Mouse (Mus musculus) heart, embryonic 13.5 days (tissue): Measurements from ENCODE around the gene Gxylt2. TPM values are rescaled to one million over a fixed set of nuclear protein-coding genes. Genes with fewer than 3 reads are reported as not detected.

Experiments
- ATAC-seq: fragments of 200-750 bp; cut with Nextera tagmentation; 2 replicates; pipeline ENCODE4 v1.8.0; 2017; ENCODE audit warnings: moderate TSS enrichment; ENCODE audit not compliant: insufficient number of reproducible peaks, low FRiP score, low TSS enrichment; ENCODE audit errors: extremely low read depth
- H3K27ac ChIP-seq: fragments of 300-500 bp; sonication (generic); replicated peaks from 2 replicates; pipeline ENCODE4 v1.5.1; 2015; ENCODE audit warnings: moderate library complexity, mild to moderate bottlenecking, inconsistent platforms
- H3K27me3 ChIP-seq: fragments of 300-500 bp; sonication (generic); replicated peaks from 2 replicates; pipeline ENCODE4 v1.6.1; 2015; ENCODE audit warnings: mild to moderate bottlenecking, inconsistent platforms
- H3K36me3 ChIP-seq: fragments of 300-500 bp; sonication (generic); 2 replicates; pipeline ENCODE4 v1.6.1; 2015; ENCODE audit warnings: mild to moderate bottlenecking, inconsistent platforms
- H3K4me1 ChIP-seq: fragments of 300-500 bp; sonication (generic); 2 replicates; pipeline ENCODE4 v1.6.1; 2015; ENCODE audit warnings: inconsistent platforms
- H3K4me2 ChIP-seq: fragments of 300-500 bp; sonication (generic); 2 replicates; pipeline ENCODE4 v1.6.1; 2015; ENCODE audit warnings: inconsistent platforms, mild to moderate bottlenecking, moderate library complexity
- H3K4me3 ChIP-seq: fragments of 300-500 bp; sonication (generic); 2 replicates; pipeline ENCODE4 v1.5.1; 2015; ENCODE audit warnings: moderate library complexity, mild to moderate bottlenecking, inconsistent platforms
- H3K9ac ChIP-seq: fragments of 300-500 bp; sonication (generic); 2 replicates; pipeline ENCODE4 v1.6.1; 2015; ENCODE audit warnings: inconsistent platforms, mild to moderate bottlenecking, moderate library complexity
- H3K9me3 ChIP-seq: fragments of 300-500 bp; sonication (generic); 2 replicates; pipeline ENCODE4 v1.6.1; 2016; ENCODE audit warnings: inconsistent platforms
- WGBS: fragments of 180-500 bp; shearing (Covaris S2); methylation state at CpG from one replicate; pipeline ENCODE4 v1.1.7; 2015; ENCODE audit warnings: mixed read lengths; 5-methylcytosine and 5-hydroxymethylcytosine counted together
- polyA plus RNA-seq: library from polyadenylated mRNA; unstranded; fragments of >200 nt; fragmentation: Nextera tagmentation; extraction: Ambion mirVana; gene quantifications from 2 replicates; pipeline ENCODE4 v1.2.1, GENCODE M21; 2015

Gxylt2 gene
- polyA plus RNA-seq, 1 experiment from 2014 or later, result 3.3 TPM

- peaks cover 9% of the 10 kb centered on the region; the same call in 1 of the 2 replicates for H3K4me1 ChIP-seq
These were observed 124.0 kb downstream of the Gxylt2 start for GRCm38 (mm10) chr6:100828565-100828964.

GRCm38 (mm10) chr6:100829770-100830169 is 125.2 kb downstream of the Gxylt2 start:
- H3K27ac ChIP-seq, result no peak overlapping the region
- H3K9ac ChIP-seq, result no peak overlapping the region
- ATAC-seq, result no peak
- H3K4me2 ChIP-seq, result no peak overlapping the region
- peaks cover 7% of the 10 kb centered on the region for H3K4me1 ChIP-seq
- no peak overlapping the region for H3K4me3 ChIP-seq
- H3K9me3 ChIP-seq, result no peaks in the 10 kb centered on the region
- H3K27me3 ChIP-seq, result no peaks in the 10 kb centered on the region
- H3K36me3 ChIP-seq, result 0 out of 2 replicates have a peak, but pooled peaks cover 2% of the 10 kb centered on the region
- 68% methylated on average over 5 of the region's 5 CpGs for WGBS

More at GRCm38 (mm10) chr6:100828565-100828964, 124.0 kb downstream of the Gxylt2 start:
- Histone ChIP-seq H3K36me3 (no peaks in the 10 kb centered on the region), H3K4me3 (no peak overlapping the region), H3K9me3 (no peaks in the 10 kb centered on the region), H3K9ac (no peak overlapping the region), H3K27me3 (no peaks in the 10 kb centered on the region), H3K4me2 (no peak overlapping the region), H3K27ac (no peak overlapping the region)
- WGBS, result 88% methylated on average over 7 of the region's 7 CpGs
- no peak for ATAC-seq

DNA sequence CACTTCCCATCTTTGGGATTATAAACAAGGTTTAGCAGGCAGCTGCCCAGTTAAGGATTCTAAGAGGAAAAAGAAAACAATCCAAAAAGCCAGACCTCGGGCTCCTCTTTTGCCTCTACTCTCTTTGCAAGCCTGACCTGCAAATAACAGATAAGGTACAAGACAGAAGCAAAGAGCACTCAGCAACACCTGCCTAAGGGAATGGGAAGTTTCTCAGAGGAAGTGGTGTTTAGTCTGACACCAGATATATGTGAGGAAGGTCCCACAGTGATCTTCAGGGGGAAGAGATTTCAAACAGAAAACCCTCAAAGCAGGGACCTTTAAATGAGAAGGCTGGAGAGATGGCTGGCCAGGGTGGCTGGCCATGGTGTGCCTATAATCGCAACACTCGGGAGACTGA is 126.7 kb downstream of the Gxylt2 start:
- H3K4me2 ChIP-seq, result no peak overlapping the region
- no peak overlapping the region for H3K9ac ChIP-seq
- H3K36me3 ChIP-seq, result peaks cover 15% of the 10 kb centered on the region
- no peaks in the 10 kb centered on the region for H3K27me3 ChIP-seq
- H3K4me1 ChIP-seq, result peaks cover 19% of the 10 kb centered on the region
- no peak overlapping the region for H3K4me3 ChIP-seq
- H3K9me3 ChIP-seq, result no peaks in the 10 kb centered on the region
- ATAC-seq, result no peak
- WGBS, result 67% methylated on average over 3 of the region's 3 CpGs
- H3K27ac ChIP-seq, result no peak overlapping the region

DNA sequence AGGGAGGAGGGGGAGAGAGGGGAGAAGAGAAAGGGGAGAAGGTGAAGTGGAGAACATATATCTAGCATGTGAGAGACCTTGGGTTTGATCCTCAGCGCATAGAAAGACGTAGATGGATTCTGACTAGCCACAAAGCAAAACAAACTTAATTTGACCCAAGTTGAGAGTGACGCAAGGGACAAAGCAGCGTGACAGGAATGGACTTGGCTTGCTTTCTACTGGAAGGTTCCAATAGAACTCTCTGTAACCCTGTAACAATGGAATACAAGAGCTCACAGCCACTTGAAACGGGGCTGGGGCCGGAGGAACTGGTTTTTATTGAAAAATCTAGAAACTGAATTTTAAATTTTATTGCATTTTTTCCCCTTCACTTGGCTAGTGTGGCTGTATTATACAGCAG is 127.2 kb downstream of the Gxylt2 start:
- Histone ChIP-seq H3K36me3 (peaks cover 20% of the 10 kb centered on the region), H3K27me3 (no peaks in the 10 kb centered on the region), H3K9ac (no peak overlapping the region), H3K27ac (no peak overlapping the region), H3K4me1 (peaks cover 21% of the 10 kb centered on the region), H3K4me3 (no peak overlapping the region), H3K4me2 (no peak overlapping the region), H3K9me3 (no peaks in the 10 kb centered on the region)
- ATAC-seq, result no peak
- 90% methylated on average over 6 of the region's 6 CpGs for WGBS

DNA sequence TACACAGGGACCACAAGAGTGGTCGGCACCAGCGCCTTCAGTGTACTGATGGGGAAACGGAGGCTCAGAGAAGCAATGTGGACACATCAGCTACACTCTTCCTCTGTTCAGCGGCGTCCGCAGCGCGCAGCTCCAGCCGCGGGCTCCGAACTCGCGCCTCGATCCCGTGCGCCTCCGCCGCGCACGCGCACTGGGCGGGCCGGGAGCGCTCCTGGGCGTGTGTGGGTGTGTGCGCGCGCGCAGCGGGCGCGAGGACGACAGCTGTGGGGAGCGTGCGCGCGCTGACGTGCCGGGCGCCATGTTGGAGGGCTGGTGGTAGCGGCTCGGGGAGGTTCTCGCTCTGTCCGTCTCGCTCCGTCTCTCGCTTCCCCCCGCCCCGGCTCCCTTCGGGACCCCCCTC is 128.8 kb downstream of the Gxylt2 start, which contains the start of gene Ppp4r2:
TSS of gene Ppp4r2 (plus strand) at position 268 of the 400 bp plus-strand sequence.
- H3K9me3 ChIP-seq, result no peaks in the 10 kb centered on the region
- peak within 1 kb of the TSS; percentile 90 for H3K27ac ChIP-seq
- peak within 1 kb of the TSS; percentile 83 for H3K4me3 ChIP-seq
- H3K36me3 ChIP-seq, result peaks cover 36% of the 10 kb centered on the region
- H3K9ac ChIP-seq, result peak within 1 kb of the TSS; percentile 97
- no peaks in the 10 kb centered on the region for H3K27me3 ChIP-seq
- H3K4me2 ChIP-seq, result peak within 1 kb of the TSS; percentile 71
- under 1% methylated on average over 36 of the region's 50 CpGs for WGBS
- H3K4me1 ChIP-seq, result peaks cover 26% of the 10 kb centered on the region
- ATAC-seq, result peak; percentile 89

GRCm38 (mm10) chr6:100833811-100834481 is 129.4 kb downstream of the Gxylt2 start:
- Histone ChIP-seq H3K9ac (peak overlapping the region; percentile 97), H3K4me2 (peak overlapping the region; percentile 71), H3K9me3 (no peaks in the 10 kb centered on the region), H3K27ac (peak overlapping the region; percentile 90), H3K4me1 (peaks cover 28% of the 10 kb centered on the region), H3K36me3 (peaks cover 42% of the 10 kb centered on the region), H3K4me3 (peak overlapping the region; percentile 83), H3K27me3 (no peaks in the 10 kb centered on the region)
- peak; percentile 67; the same call in 1 of the 2 replicates for ATAC-seq
- under 1% methylated on average over 53 of the region's 72 CpGs for WGBS

- Histone ChIP-seq H3K9me3 (no peaks in the 10 kb centered on the region), H3K4me3 (peak overlapping the region; percentile 83), H3K27me3 (no peaks in the 10 kb centered on the region), H3K36me3 (peaks cover 48% of the 10 kb centered on the region), H3K4me1 (peaks cover 28% of the 10 kb centered on the region), H3K9ac (peak overlapping the region; percentile 97), H3K4me2 (peak overlapping the region; percentile 71), H3K27ac (no peak overlapping the region; the same call in 1 of the 2 replicates)
- WGBS, result 26% methylated on average over 9 of the region's 9 CpGs
- ATAC-seq, result no peak
These were observed 130.1 kb downstream of the Gxylt2 start for GRCm38 (mm10) chr6:100834489-100835160.

- H3K9me3 ChIP-seq, result no peaks in the 10 kb centered on the region
- no peak overlapping the region for H3K27ac ChIP-seq
- no peak overlapping the region for H3K4me3 ChIP-seq
- no peaks in the 10 kb centered on the region for H3K27me3 ChIP-seq
- peaks cover 34% of the 10 kb centered on the region for H3K4me1 ChIP-seq
- H3K9ac ChIP-seq, result no peak overlapping the region
- H3K36me3 ChIP-seq, result peaks cover 73% of the 10 kb centered on the region
- no peak overlapping the region for H3K4me2 ChIP-seq
- WGBS, result 90% methylated on average over 4 of the region's 4 CpGs
- ATAC-seq, result no peak
These were observed 140.5 kb downstream of the Gxylt2 start for GRCm38 (mm10) chr6:100845058-100845457.

- Histone ChIP-seq H3K27ac (no peak overlapping the region), H3K9ac (no peak overlapping the region), H3K9me3 (no peaks in the 10 kb centered on the region), H3K4me1 (peaks cover 43% of the 10 kb centered on the region), H3K4me3 (no peak overlapping the region), H3K36me3 (peaks cover 66% of the 10 kb centered on the region), H3K4me2 (no peak overlapping the region), H3K27me3 (no peaks in the 10 kb centered on the region)
- ATAC-seq, result no peak
- WGBS, result 84% methylated on average over 5 of the region's 5 CpGs
These were observed 142.7 kb downstream of the Gxylt2 start for GRCm38 (mm10) chr6:100847264-100847663.

- no peaks in the 10 kb centered on the region for H3K9me3 ChIP-seq
- H3K4me2 ChIP-seq, result no peak overlapping the region
- WGBS, result 80% methylated on average over 9 of the region's 9 CpGs
These were observed 144.3 kb downstream of the Gxylt2 start for GRCm38 (mm10) chr6:100848682-100849375.

GRCm38 (mm10) chr6:100850671-100851081 is 146.1 kb downstream of the Gxylt2 start:
- Histone ChIP-seq H3K27me3 (no peaks in the 10 kb centered on the region), H3K9ac (no peak overlapping the region), H3K4me3 (no peak overlapping the region), H3K27ac (no peak overlapping the region), H3K4me2 (no peak overlapping the region), H3K4me1 (peaks cover 39% of the 10 kb centered on the region), H3K9me3 (no peaks in the 10 kb centered on the region), H3K36me3 (peaks cover 55% of the 10 kb centered on the region)
- ATAC-seq, result no peak
- 84% methylated on average over 9 of the region's 9 CpGs for WGBS

More at GRCm38 (mm10) chr6:100848682-100849375, 144.3 kb downstream of the Gxylt2 start:
- no peak overlapping the region for H3K27ac ChIP-seq
- no peaks in the 10 kb centered on the region for H3K27me3 ChIP-seq
- H3K36me3 ChIP-seq, result peaks cover 56% of the 10 kb centered on the region
- peaks cover 39% of the 10 kb centered on the region for H3K4me1 ChIP-seq
- H3K9ac ChIP-seq, result no peak overlapping the region
- ATAC-seq, result no peak
- H3K4me3 ChIP-seq, result no peak overlapping the region
